Mouse (Mus musculus): Measurements from ENCODE around the gene Bpi.

Gene Bpi

DNA sequence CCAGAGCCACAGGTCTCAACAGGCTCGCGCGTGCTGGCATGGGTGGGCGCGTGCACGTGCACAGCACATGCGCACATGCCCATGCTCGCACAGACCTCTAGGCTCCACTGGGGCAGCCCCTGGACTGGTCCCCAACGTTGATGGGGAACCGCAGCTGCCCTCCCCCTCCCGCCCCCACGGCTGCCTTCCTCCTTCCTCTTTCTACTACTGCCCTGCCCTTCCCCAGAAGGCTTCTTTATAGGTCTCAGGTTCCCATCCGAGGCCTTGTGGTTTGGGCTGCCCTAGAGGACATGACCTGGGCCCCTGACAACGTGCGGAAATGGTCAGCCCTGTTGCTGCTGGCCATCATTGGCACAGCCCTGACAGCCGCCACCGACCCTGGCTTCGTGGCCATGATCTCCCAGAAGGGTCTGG, at the start of gene Bpi:
TSS of gene Bpi (plus strand) at position 90 of the 414 bp plus-strand sequence.
- no peak for DNase-seq (ENCODE audit: low spot score)

DNA sequence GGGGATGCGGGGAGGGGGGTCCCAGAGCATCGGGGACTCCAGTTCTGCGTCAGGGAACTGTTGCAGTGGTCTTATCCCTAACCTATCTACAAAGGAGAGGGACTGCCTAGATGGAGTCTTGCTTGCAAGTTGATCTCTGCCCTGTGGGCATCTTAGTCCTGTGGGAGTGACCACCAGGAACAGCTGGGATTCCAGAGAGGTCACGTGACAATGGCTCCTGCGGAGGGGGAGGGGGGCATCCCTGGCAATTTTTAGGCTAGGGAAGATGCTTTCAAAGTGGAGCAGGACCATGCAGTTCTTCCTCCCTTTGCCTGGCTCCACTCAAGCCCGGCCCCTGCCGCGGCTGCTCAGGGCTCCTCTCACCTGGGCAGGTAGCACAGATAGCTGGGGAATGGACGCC, 48.1 kb upstream of the Bpi start:
- peak; percentile 51 for DNase-seq (ENCODE audit: low spot score)

DNA sequence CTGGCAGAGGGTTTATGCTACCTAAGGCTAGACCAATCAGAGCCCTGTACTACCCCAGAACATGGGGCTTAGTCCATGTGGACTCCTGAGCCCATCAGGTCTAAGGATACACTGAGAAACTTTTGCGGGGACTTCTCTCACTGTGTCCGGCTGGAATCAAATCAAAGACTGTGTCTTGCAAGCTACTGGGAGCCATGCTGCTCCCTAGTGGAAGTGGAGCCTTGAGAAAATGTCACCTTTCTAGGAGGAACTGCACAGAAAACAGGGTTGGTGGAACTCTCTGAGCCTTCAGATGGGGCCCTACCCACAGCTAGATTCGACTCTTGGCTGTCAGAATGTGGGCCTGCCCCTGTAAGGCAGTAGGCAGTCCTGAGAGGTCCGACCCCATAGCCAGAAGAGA, 47.4 kb upstream of the Bpi start:
- no peak for DNase-seq (ENCODE audit: low spot score)

DNA sequence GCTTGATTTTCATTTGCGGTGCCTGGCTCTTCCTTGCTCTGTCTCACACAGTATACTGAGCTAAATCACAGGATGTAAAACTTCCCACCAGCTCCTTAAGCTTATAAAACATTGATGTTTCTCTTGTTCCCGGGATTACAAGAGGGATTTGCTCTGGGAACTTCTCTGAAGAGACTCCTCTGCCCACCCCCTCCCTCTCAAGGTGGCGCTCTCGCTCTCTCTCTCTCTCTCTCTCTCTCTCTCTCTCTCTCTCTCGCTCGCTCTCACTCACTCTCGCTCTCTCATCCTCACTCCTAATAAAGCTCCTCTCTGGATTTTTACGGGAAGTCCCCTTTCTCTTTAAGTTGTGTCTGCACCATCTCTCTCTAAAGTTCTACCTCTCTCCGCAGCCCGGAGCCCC, 46.9 kb upstream of the Bpi start:
- DNase-seq (ENCODE audit: low spot score) = no peak

DNA sequence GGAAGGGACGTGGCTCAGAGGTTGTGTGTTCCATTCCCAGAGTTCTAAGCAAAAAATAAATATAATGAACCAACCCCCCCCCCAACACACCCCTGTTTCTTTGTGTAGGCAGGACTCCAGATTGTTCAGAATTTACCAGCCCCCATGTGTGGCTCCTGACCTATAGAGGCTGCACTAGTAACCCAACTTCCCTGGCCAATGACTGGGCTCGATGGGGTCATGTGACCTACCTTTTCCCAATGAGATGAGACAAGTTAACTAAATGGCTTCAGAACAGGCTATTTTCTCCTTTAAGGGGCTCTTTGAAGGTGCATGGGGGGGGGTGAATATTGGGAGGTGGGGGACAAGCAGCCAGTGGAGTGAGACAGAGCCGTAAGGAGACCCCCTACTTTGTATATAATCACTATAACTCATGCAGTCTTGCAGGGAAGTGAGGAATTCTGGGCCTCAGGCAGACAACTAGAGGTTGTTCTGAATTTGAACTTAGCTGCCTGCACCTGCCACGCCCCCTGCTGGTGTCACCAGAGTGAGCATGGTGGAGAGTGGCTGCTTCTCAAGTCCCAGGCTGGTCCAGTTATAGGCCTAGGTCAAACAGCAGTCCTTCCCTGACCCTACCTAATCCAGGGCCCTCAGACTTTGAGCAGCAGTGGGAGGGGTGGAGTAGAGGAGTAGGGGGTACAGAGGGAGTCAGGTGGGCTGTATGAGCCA, 46.0 kb upstream of the Bpi start:
- DNase-seq (ENCODE audit: low spot score) = no peak

DNA sequence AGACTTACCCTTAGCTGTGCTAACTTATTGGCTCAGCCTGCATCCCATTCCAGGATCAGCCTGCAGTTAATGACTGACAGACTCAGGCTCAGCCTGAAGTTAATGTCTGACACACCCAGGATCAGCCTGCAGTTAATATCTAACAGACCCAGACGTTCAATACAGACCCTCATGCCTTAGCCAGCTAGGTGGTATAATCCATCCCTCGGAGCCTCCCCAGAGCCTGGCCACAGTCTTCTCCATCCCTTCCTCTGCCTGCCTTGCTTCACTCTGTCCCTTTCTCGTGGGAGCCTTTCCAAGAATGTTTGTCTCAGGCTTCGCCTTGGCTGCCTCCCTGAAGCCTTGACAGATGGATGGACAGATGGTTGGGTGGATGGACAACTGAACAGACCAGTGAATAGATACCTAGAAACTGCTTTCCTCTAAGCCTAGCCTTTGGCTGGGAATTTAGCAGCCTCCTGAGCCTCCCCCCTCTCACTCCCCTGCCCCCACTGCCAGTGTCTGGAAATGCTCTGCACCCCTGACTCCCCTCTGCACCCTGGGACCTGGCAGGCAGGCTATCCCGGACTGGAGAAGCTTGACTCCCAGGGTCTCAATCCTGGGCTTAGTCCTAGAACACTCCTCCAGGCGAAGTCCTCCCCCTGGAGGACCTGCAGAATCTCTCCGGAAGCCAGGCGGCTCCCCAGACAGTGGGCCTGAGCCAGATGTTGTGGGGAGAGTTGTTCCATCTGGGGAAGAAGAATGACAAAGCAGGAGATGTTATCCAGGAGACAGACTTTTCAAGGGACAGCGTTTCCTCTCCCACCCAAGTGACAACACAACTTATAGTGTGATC, 42.4 kb upstream of the Bpi start:
- no peak for DNase-seq (ENCODE audit: low spot score)

DNA sequence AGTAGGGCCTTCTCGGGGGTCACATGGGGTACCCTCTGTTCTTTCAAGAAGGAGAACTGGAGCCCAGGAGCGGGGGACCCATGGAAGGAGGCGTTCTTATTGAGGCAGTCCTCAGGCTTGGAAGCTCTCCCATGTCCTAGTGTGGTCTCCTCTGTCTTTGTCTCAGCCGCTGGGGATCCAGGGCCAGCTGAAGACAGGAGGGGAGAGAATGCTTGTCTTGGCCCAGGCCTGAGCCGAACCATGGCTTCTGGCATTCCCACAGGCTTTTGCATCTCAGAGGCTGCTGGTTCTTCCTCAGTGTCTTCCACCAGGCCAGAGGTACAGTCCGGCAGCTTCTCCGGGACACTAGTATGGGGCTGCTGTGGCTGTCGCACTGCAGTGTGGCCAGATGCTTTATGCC, 41.4 kb upstream of the Bpi start:
- DNase-seq (ENCODE audit: low spot score) = no peak

DNA sequence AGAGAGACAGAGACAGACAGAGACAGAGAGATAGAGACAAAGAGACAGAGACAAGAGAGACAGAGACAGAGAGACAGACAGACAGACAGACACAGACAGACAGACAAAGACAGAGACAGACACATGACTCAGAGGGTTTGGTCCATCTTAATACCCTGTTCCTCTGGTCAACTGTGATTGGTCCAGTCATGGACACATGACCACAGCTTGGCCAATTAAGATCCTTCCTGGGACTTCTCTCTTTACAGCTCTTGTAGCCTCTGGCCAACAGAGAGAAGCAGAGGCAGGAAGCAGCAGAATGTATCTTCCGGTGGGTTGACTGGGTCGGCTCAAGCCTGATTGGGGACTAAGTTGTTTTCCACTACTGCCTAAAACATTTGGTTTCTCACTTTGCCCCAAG, 38.3 kb upstream of the Bpi start:
- no peak for DNase-seq (ENCODE audit: low spot score)

DNA sequence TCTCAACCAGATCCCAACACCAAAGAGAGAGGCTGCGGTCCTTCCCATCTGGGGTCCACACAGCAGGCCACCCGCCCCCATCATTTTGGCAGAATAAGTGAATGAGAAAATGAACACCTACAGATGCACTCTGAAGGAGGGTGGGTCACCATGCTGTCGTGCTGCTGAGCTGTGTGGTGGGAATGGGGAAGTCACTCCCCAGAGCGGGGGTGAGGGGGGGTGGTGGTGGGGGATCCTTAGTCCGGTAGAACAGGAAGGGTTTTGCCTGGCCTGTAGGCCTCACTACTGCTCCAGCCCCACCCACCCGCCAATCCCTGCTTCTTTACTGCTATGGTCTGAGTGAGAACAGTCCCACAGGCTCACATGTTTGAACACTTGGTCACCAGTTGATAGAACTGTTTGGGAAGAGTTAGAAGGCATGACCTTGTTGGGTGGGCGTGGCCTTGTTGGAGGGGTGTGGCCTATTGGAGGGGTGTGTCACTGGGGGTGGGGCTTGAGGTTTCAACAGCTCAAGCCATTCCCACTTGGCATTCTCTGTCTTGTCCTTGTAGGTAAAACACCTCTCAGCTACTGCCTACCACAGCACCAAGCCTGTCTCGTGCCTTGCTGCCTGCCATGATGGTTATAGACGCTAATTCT, 36.3 kb upstream of the Bpi start:
- no peak for DNase-seq (ENCODE audit: low spot score)

DNA sequence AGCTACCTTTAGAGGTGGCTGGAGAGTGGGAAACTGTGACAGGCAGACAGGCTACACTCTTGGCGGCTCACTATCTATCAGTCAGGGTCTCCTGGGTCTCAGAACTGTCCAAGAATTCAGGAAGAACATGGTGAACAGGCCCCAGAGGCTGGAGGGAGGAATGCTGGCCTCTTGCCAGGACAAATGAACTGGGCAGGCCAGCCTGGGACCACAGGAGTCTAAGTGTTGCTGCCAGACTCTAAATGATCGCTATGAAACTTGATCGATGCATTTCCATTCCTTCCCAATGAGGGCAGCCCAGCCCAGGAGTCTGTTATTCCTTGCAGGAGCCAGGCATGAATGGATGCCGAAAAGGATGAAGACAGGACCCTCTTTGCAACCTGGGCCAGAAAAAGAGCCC, 35.2 kb upstream of the Bpi start:
- DNase-seq (ENCODE audit: low spot score) = no peak

DNA sequence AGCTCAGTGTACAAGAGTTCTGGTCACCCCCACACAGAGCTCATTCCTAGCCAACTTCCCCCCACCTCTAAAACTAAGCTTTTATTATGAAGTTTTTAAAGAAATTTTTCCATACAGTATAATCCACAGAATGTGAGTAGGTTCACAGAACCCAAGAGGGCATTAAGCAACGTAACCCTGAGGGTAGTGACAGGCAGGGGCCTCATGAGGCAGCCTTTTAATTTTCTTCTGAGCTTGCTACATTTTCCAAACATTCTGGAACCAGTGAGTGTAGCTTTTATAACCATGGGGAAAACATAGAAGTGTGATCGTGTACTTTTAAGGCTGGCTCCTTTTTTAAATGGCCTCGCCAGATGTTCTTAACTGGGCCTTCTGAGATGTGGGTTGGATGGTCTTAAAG, 34.4 kb upstream of the Bpi start:
- DNase-seq (ENCODE audit: low spot score) = no peak

DNA sequence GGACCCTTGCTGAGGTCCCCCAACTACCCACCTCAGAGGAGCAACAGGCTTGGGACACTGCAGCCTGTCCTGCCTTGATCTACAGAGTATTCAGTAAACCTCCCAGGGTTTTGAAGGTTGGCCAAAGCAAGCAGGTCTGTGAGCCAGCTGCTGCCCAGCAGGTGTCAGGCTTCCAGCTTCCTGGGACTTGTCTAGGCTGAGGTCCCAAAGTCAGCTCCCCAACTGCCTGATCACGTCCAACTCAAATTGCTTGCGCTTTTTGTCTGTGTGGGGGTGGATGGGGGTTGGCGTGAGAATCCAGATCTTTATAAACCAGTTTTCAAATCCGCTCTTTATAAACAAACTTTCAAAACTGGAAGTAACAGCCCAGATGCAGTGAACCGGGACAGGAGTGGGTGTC, 32.6 kb upstream of the Bpi start:
- no peak for DNase-seq (ENCODE audit: low spot score)

DNA sequence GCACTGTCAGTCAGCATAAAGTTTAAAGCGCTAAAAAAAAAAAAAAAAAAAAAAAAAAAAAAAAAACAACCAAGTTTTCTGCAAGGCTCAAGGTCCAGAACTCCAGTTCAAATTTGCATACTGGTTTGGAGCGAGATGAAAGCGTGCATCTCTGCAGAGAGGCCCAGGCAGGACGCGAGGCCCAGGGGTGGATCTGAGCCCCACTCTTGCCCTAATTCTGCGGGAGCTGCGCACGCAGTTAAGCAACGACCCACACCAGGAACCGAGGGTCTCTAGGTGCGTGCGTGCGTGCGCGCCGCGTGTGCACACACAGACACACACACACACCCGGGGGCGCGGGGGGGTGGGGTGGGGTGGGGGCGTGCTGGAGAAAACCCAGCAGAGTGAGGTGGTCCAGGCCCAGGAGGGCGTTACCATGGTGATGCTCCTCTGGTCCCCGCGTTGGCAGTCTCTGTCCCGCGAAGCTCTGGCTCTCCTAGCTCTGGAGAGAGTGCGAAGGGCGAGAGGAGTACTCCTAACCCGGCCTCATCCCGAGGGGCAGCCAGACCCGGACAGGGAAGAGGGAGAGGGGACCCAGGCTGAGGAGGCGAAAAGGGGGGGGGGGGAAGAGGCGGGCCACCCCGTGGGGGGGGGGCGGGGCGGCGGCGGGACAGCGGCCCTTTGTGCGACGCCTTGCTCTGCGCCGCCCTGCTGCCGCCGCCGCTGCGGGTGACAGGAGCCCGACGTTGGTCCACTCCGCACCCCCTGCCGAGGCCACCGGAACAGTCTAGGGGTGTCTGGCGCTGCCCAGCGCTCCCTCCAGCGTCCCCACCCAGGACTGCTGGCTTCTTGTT, 29.0 kb upstream of the Bpi start, which contains the start of gene D630003M21Rik:
TSS of gene D630003M21Rik (minus strand) at position 553 of the 833 bp plus-strand sequence.
- peak; percentile 78 for DNase-seq (ENCODE audit: low spot score)

DNA sequence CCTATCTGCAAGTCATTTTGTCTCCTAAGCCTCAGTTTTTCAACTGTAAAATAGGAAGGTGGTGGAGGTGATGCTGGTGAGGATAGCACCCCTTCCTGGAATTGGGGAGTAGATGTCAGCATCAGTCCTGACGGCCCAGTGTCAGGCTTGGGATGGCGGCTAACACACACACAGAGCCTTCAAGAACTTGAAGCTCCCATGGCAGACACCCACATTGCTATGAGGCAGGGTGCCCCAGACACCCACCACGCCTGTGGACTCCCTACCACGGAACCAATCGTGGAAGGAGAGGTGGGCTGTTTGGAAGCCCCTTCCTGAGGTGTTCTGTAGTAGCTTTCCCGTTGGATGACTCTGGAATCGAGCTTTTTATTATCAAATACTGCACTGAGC, 28.4 kb upstream of the Bpi start:
- DNase-seq (ENCODE audit: low spot score) = no peak

DNA sequence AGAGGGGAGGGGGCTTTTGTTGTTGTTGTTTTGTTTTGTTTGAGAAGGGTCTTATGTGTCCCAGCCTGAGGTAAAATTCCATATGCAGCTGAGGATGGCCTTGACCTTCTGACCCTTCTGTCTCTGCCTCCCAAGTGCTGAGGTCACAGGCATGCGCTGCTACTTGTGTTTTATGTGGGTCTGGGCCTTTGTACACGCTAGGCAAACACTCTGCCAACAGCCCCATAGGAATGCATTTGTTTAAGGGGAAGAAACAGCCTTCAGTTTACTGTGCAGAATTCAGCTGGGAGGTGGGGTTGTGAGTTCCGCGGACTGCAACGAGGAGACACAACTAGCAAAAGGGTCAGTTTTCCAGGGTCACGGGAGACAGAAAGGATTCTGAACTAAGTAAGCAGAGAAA, 27.3 kb upstream of the Bpi start:
- peak; percentile 47 for DNase-seq (ENCODE audit: low spot score)

DNA sequence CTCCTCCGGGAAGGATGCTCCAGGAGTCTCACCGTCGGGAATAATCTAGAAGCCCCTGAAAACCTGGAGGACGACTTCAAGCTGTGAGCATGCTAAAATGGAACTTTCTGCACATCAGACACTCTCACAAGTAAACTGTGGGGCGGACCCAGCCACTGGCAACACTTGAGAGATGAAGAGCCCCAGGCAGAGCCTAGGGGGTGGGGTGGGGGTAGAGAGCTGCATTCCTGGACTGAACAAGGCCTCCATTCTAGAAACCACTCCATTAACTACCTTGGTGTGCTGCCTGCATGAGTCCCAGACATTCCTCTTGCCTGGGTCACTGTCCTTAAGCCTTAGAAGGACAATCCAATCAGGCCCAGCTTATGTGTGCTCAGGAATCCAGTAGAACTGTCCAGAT, 26.8 kb upstream of the Bpi start:
- DNase-seq (ENCODE audit: low spot score) = no peak

DNA sequence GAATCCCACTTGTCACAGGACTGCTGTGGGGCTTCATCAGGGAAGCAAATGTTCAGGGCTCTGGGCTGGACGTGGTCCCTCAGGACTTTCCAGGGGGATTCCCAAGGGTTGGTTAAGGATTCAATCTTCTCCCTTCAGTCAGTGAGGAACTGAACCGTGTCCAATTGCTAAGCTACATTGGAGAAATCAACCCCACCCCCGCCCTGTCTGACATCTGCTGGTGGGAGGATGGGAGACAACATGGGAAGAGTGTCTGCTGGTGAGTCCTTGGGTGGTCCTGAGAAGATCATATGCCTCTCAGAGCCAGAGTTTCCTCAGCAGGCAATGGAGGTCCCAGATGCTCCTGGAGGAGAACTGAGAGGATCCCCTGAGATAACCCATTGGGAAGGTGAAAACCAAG, 25.5 kb upstream of the Bpi start:
- no peak for DNase-seq (ENCODE audit: low spot score)

DNA sequence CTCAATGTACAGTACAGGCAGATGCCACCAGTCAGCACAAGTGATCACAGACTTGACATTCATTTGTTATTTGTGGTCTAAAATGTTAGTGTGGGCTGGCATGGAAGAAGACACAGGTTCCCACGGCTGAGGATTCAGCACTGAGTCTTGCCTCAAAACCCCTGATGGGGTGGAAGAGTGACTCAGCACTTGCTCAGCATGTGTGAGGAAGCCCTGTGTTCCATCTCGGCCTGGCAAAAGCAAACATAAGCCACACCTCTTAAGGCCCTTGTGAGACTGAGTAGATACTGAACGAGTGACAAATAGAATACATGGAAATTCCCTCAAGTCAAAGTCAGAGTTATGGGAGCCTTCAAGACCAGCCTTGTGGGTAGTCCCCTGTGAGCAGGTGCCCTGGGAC, 24.8 kb upstream of the Bpi start:
- DNase-seq (ENCODE audit: low spot score) = no peak

DNA sequence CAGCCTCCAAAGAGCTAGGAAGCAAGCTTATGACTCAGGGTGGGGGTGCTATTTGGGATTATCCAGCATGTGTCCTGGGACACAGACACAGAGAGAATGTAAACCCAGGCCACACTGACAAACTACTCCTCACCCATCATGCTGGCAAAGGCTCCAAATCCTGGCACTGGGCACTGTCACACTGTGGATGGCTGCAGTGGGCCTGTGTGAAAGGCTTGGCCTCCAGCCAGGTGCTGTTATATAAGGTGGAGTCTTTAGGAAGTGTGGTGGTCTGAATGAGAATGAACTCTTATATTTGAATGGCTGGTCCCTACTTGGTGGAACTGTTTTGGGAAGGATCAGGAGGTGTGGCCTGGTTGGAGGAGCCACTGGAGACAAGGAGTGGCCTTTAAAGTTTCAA, 21.2 kb upstream of the Bpi start:
- no peak for DNase-seq (ENCODE audit: low spot score)

DNA sequence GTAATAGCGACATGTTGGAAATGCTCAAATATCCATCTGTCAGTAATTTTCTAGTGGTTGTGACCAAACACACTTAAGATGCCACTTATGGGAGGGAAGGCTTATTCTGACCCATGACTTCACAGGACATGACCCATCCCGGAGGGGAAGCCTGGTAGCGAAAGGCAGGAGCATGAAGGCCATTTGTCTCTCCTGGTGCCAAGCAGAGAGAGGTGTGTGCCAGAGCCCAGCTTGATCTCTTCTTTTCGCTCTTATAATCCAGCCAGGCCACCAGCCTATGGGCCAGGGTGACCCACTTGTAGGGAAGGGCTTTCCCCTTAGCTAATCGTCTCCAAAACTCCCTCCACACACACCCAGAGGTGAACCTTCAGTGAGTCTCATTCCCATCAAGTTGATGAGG, 19.8 kb upstream of the Bpi start:
- no peak for DNase-seq (ENCODE audit: low spot score)

DNA sequence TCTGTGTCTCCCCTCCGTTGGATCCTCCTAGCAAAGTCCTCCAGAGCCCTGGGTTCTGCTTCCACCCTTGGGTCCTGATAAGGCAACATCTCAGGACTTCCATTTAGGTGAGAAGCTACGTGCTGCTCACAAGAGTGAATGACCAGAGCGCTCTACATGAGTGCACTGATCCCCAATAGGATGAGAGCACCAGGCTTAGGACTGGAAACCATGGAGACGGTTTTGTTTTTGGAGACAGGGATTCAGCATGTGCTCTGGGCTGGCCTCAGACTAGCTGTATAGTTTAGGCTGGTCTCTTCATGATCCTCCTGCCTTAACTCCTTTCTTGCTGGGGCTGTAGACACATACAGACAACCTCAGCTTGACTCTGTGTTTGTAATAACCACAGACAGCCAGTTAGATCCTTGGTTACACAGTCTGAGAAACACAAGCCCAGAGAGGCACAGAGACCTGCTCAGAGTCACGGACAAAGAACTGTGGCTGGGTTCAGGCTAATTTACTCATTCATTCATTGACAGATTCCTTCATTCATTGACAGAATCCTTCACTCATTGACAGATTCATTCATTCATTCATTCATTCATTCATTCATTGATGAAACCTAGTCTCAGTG, 16.7 kb upstream of the Bpi start:
- DNase-seq (ENCODE audit: low spot score) = no peak

Measured in embryo, embryonic 10 days (tissue).